Mouse (Mus musculus) ES-Bruce4 (cell line): Measurements from ENCODE around the gene D430041D05Rik.

Experiments used
- CTCF ChIP-seq: IDR thresholded peaks from one replicate; pipeline ENCODE4 v1.8.1; 2011; ENCODE audit warnings: low read depth, low read length
- EP300 ChIP-seq: IDR thresholded peaks from 2 replicates; pipeline ENCODE4 v1.6.1; 2011; ENCODE audit warnings: low read depth, low read length; ENCODE audit not compliant: insufficient read depth
- POLR2A ChIP-seq: IDR thresholded peaks from one replicate; pipeline ENCODE4 v1.8.1; 2011; ENCODE audit warnings: low read length; ENCODE audit not compliant: insufficient read depth

- no peak for TF ChIP-seq CTCF
- no peak for TF ChIP-seq POLR2A
- no peak for TF ChIP-seq EP300
Measured at GRCm38 (mm10) chr2:104099946-104100345, 310.9 kb downstream of the D430041D05Rik start.
